Mouse (Mus musculus) lung, embryonic 16.5 days (tissue): Measurements from ENCODE around the gene Ybx2. TPM values are rescaled to one million over a fixed set of nuclear protein-coding genes. Genes with fewer than 3 reads are reported as not detected.

Experiments used
- ATAC-seq: fragments of 200-750 bp; cut with Nextera tagmentation; 2 replicates; pipeline ENCODE4 v1.8.0; 2017; ENCODE audit warnings: low read depth, mild to moderate bottlenecking, moderate library complexity
- H3K27ac ChIP-seq: fragments of 300-500 bp; sonication (generic); 2 replicates; pipeline ENCODE4 v1.5.1; 2014; ENCODE audit warnings: mild to moderate bottlenecking, control low read depth, low read length
- H3K27me3 ChIP-seq: fragments of 300-500 bp; sonication (generic); 2 replicates; pipeline ENCODE4 v1.6.1; 2014; ENCODE audit warnings: low read depth, low read length, mixed read lengths; ENCODE audit not compliant: control insufficient read depth, insufficient read depth
- H3K36me3 ChIP-seq: fragments of 300-500 bp; sonication (generic); 2 replicates; pipeline ENCODE4 v1.6.1; 2014; ENCODE audit warnings: low read length; ENCODE audit not compliant: control insufficient read depth, insufficient read depth
- H3K4me1 ChIP-seq: fragments of 300-500 bp; sonication (generic); replicated peaks from 2 replicates; pipeline ENCODE4 v1.6.1; 2014; ENCODE audit warnings: low read length, mixed read lengths; ENCODE audit not compliant: control insufficient read depth, insufficient read depth
- H3K4me2 ChIP-seq: fragments of 300-500 bp; sonication (generic); 2 replicates; pipeline ENCODE4 v1.6.1; 2014; ENCODE audit warnings: low read depth, low read length, control low read depth
- H3K4me3 ChIP-seq: fragments of 300-500 bp; sonication (generic); 2 replicates; pipeline ENCODE4 v1.5.1; 2014; ENCODE audit warnings: mild to moderate bottlenecking, low read length, control low read depth
- H3K9ac ChIP-seq: fragments of 300-500 bp; sonication (generic); 2 replicates; pipeline ENCODE4 v1.6.1; 2014; ENCODE audit warnings: low read length, control low read depth
- H3K9me3 ChIP-seq: fragments of 300-500 bp; sonication (generic); 2 replicates; pipeline ENCODE4 v1.6.1; 2016; ENCODE audit warnings: low read length; ENCODE audit not compliant: control insufficient read depth
- WGBS: fragments of 180-500 bp; shearing (Covaris S2); extraction: QIAGEN DNeasy Blood & Tissue Kit; methylation state at CpG from one replicate; pipeline ENCODE4 v1.1.7; 2014; 5-methylcytosine and 5-hydroxymethylcytosine counted together
- polyA plus RNA-seq: library from polyadenylated mRNA; unstranded; fragments of >200 nt; fragmentation: Nextera tagmentation; extraction: Ambion mirVana; gene quantifications from 2 replicates; pipeline ENCODE4 v1.2.1, GENCODE M21; 2015

Gene Ybx2
- polyA plus RNA-seq, 1 experiment from 2014 or later, result 2.7 TPM

GRCm38 (mm10) chr11:69930967-69931537 lies 4.5 kb upstream of the Ybx2 start:
- H3K9ac ChIP-seq, result no peak overlapping the region
- peaks cover 7% of the 10 kb centered on the region; the same call in 1 of the 2 replicates for H3K27me3 ChIP-seq
- 68% methylated on average over 3 of the region's 3 CpGs for WGBS
- no peak overlapping the region for H3K27ac ChIP-seq
- no peaks in the 10 kb centered on the region for H3K9me3 ChIP-seq
- peaks cover 8% of the 10 kb centered on the region for H3K4me1 ChIP-seq
- no peaks in the 10 kb centered on the region for H3K36me3 ChIP-seq
- ATAC-seq, result no peak
- H3K4me3 ChIP-seq, result no peak overlapping the region
- H3K4me2 ChIP-seq, result no peak overlapping the region

GRCm38 (mm10) chr11:69931769-69932168 lies 3.8 kb upstream of the Ybx2 start:
- H3K27me3 ChIP-seq, result peaks cover 14% of the 10 kb centered on the region
- H3K4me3 ChIP-seq, result no peak overlapping the region
- no peak overlapping the region for H3K9ac ChIP-seq
- H3K9me3 ChIP-seq, result no peaks in the 10 kb centered on the region
- H3K27ac ChIP-seq, result no peak overlapping the region
- H3K4me2 ChIP-seq, result no peak overlapping the region
- WGBS, result 68% methylated on average over 8 of the region's 8 CpGs
- no peak for ATAC-seq
- no peaks in the 10 kb centered on the region for H3K36me3 ChIP-seq
- H3K4me1 ChIP-seq, result peaks cover 15% of the 10 kb centered on the region

GRCm38 (mm10) chr11:69932254-69932653 lies 3.3 kb upstream of the Ybx2 start:
- Histone ChIP-seq H3K4me2 (no peak overlapping the region), H3K9ac (no peak overlapping the region), H3K9me3 (no peaks in the 10 kb centered on the region), H3K4me3 (no peak overlapping the region), H3K4me1 (peaks cover 20% of the 10 kb centered on the region), H3K27me3 (peaks cover 15% of the 10 kb centered on the region), H3K36me3 (no peaks in the 10 kb centered on the region), H3K27ac (no peak overlapping the region)
- no peak for ATAC-seq
- WGBS, result 38% methylated on average over 3 of the region's 3 CpGs

GRCm38 (mm10) chr11:69933066-69933465 lies 2.5 kb upstream of the Ybx2 start:
- H3K27me3 ChIP-seq, result peaks cover 15% of the 10 kb centered on the region
- H3K4me2 ChIP-seq, result no peak overlapping the region
- ATAC-seq, result no peak
- no peak overlapping the region for H3K9ac ChIP-seq
- H3K36me3 ChIP-seq, result no peaks in the 10 kb centered on the region
- peaks cover 20% of the 10 kb centered on the region for H3K4me1 ChIP-seq
- no peak overlapping the region for H3K4me3 ChIP-seq
- H3K9me3 ChIP-seq, result no peaks in the 10 kb centered on the region
- no peak overlapping the region for H3K27ac ChIP-seq
- WGBS, result 44% methylated on average over 4 of the region's 4 CpGs

GRCm38 (mm10) chr11:69934169-69934568 lies 1.4 kb upstream of the Ybx2 start:
- Histone ChIP-seq H3K4me1 (peaks cover 20% of the 10 kb centered on the region), H3K9ac (no peak overlapping the region), H3K4me2 (peak overlapping the region; percentile 45), H3K27ac (no peak overlapping the region), H3K9me3 (no peaks in the 10 kb centered on the region), H3K36me3 (no peaks in the 10 kb centered on the region), H3K27me3 (peaks cover 19% of the 10 kb centered on the region), H3K4me3 (peak overlapping the region; percentile 31)
- ATAC-seq, result peak; percentile 69
- under 1% methylated on average over 18 of the region's 18 CpGs for WGBS

- 6% methylated on average over 6 of the region's 6 CpGs for WGBS
- Histone ChIP-seq H3K4me2 (peak overlapping the region; percentile 45), H3K4me3 (peak overlapping the region; percentile 31), H3K4me1 (peaks cover 20% of the 10 kb centered on the region), H3K27me3 (peaks cover 19% of the 10 kb centered on the region), H3K36me3 (no peaks in the 10 kb centered on the region), H3K9ac (no peak overlapping the region), H3K9me3 (no peaks in the 10 kb centered on the region), H3K27ac (no peak overlapping the region)
- no peak for ATAC-seq
Observed at GRCm38 (mm10) chr11:69934681-69935080, 915 bp upstream of the Ybx2 start.

- Histone ChIP-seq H3K4me2 (peak overlapping the region; percentile 100), H3K9me3 (no peaks in the 10 kb centered on the region), H3K9ac (peak overlapping the region; percentile 64), H3K27ac (no peak overlapping the region), H3K27me3 (peaks cover 19% of the 10 kb centered on the region), H3K4me3 (peak overlapping the region; percentile 56), H3K4me1 (peaks cover 20% of the 10 kb centered on the region), H3K36me3 (no peaks in the 10 kb centered on the region)
- ATAC-seq, result peak; percentile 18
- 1% methylated on average over 18 of the region's 30 CpGs for WGBS
Observed at GRCm38 (mm10) chr11:69936156-69936555, 560 bp downstream of the Ybx2 start.

GRCm38 (mm10) chr11:69936714-69937347 lies 1.2 kb downstream of the Ybx2 start:
- no peak for ATAC-seq
- H3K9ac ChIP-seq, result no peak overlapping the region
- WGBS, result 26% methylated on average over 9 of the region's 9 CpGs

GRCm38 (mm10) chr11:69937385-69937784 lies 1.8 kb downstream of the Ybx2 start:
- 37% methylated on average over 4 of the region's 4 CpGs for WGBS

More at GRCm38 (mm10) chr11:69936714-69937347, 1.2 kb downstream of the Ybx2 start:
- Histone ChIP-seq H3K27ac (no peak overlapping the region), H3K36me3 (no peaks in the 10 kb centered on the region), H3K9me3 (no peaks in the 10 kb centered on the region), H3K4me1 (peaks cover 20% of the 10 kb centered on the region), H3K4me2 (peak overlapping the region; percentile 100), H3K27me3 (peaks cover 19% of the 10 kb centered on the region), H3K4me3 (peak overlapping the region; percentile 56)

More at GRCm38 (mm10) chr11:69937385-69937784, 1.8 kb downstream of the Ybx2 start:
- no peak overlapping the region for H3K9ac ChIP-seq
- no peak overlapping the region for H3K4me2 ChIP-seq
- no peak for ATAC-seq
- no peaks in the 10 kb centered on the region for H3K9me3 ChIP-seq
- H3K27ac ChIP-seq, result no peak overlapping the region
- H3K27me3 ChIP-seq, result peaks cover 19% of the 10 kb centered on the region
- H3K4me3 ChIP-seq, result no peak overlapping the region
- H3K36me3 ChIP-seq, result no peaks in the 10 kb centered on the region
- H3K4me1 ChIP-seq, result peaks cover 20% of the 10 kb centered on the region
